Mouse (Mus musculus) G1E (cell line): ENCODE results near the gene Mrnip. TPM values are rescaled to one million over a fixed set of nuclear protein-coding genes. Genes with fewer than 3 reads are reported as not detected.

Source experiments
- ATAC-seq: 2 replicates; pipeline ENCODE4 v1.8.0; 2016; ENCODE audit warnings: mild to moderate bottlenecking; ENCODE audit not compliant: insufficient number of reproducible peaks, poor library complexity, low FRiP score, severe bottlenecking; ENCODE audit errors: extremely low read depth
- DNase-seq: peaks from one replicate; pipeline ENCODE4 v3.0.0; 2012; ENCODE audit warnings: low spot score
- H3K27me3 ChIP-seq: 2 replicates; pipeline ENCODE4 v1.6.1; 2012; ENCODE audit warnings: mild to moderate bottlenecking, low read length, inconsistent platforms; ENCODE audit not compliant: insufficient read depth
- H3K36me3 ChIP-seq: replicated peaks from 2 replicates; pipeline ENCODE3; 2012; ENCODE audit warnings: mild to moderate bottlenecking, inconsistent platforms
- H3K4me1 ChIP-seq: 2 replicates; pipeline ENCODE4 v1.6.1; 2012; ENCODE audit warnings: low read depth, low read length, inconsistent platforms, mixed read lengths; ENCODE audit not compliant: insufficient read depth
- H3K4me3 ChIP-seq: 2 replicates; pipeline ENCODE4 v1.5.1; 2012; ENCODE audit warnings: low read depth, mild to moderate bottlenecking, inconsistent platforms, low read length, moderate library complexity, mixed read lengths
- H3K9me3 ChIP-seq: replicated peaks from 2 replicates; pipeline ENCODE4 v1.6.1; 2012; ENCODE audit warnings: inconsistent platforms
- CTCF ChIP-seq: IDR thresholded peaks from 2 replicates; pipeline ENCODE4 v1.5.1; 2012; ENCODE audit warnings: low read depth, low read length, inconsistent platforms, mixed read lengths
- GATA1 ChIP-seq: IDR thresholded peaks from 2 replicates; pipeline ENCODE4 v1.6.1; 2012; ENCODE audit warnings: borderline replicate concordance, low read length, inconsistent platforms, mixed read lengths
- GATA2 ChIP-seq: IDR thresholded peaks from 2 replicates; pipeline ENCODE4 v1.6.1; 2012; ENCODE audit warnings: low read depth, low read length, inconsistent platforms, borderline replicate concordance
- POLR2AphosphoS5 ChIP-seq: IDR thresholded peaks from 2 replicates; pipeline ENCODE4 v1.6.1; 2012; ENCODE audit warnings: low read depth, low read length, inconsistent platforms; ENCODE audit not compliant: insufficient replicate concordance
- TAL1 ChIP-seq: conservative IDR thresholded peaks from 2 replicates; pipeline ENCODE4 v1.6.1; 2012; ENCODE audit warnings: low read depth, low read length, inconsistent platforms, mixed read lengths
- polyA plus RNA-seq: library from polyadenylated mRNA; stranded (reverse); fragments of >175 nt; gene quantifications from 2 replicates; pipeline ENCODE4 v1.2.3, GENCODE M21; 2012
- total RNA-seq, 2 experiments: library from RNA; stranded (forward) in 1 of 2; stranded (reverse) in 1 of 2; fragments of 200-1000 nt in 1 of 2; fragments of >200 nt in 1 of 2; fragmentation: Nextera tagmentation in 1 of 2; gene quantifications; 2 replicates each; pipeline ENCODE4 v1.2.3; 2014 to 2017

Mrnip gene
- total and polyA plus RNA-seq, 3 experiments, result 10.6 to 44.8 (median 17.6) TPM

- peaks cover 96% of the 10 kb centered on the region for H3K36me3 ChIP-seq
- DNase-seq, result no peak
- 0 out of 2 replicates have a peak, but pooled peaks cover 3% of the 10 kb centered on the region for H3K4me1 ChIP-seq
- no peak overlapping the region for H3K4me3 ChIP-seq
- no peak for ATAC-seq
- no peaks in the 10 kb centered on the region for H3K27me3 ChIP-seq
- TF ChIP-seq POLR2AphosphoS5 (no peak), CTCF (no peak), GATA1 (no peak), TAL1 (no peak), GATA2 (no peak)
- no peaks in the 10 kb centered on the region for H3K9me3 ChIP-seq
Measured at GRCm38 (mm10) chr11:50149200-50149599, 25.0 kb upstream of the Mrnip start.

GRCm38 (mm10) chr11:50149603-50150150 is 24.6 kb upstream of the Mrnip start:
- Histone ChIP-seq H3K9me3 (no peaks in the 10 kb centered on the region), H3K36me3 (peaks cover 99% of the 10 kb centered on the region), H3K27me3 (no peaks in the 10 kb centered on the region), H3K4me1 (0 out of 2 replicates have a peak, but pooled peaks cover 3% of the 10 kb centered on the region), H3K4me3 (no peak overlapping the region)
- TF ChIP-seq GATA1 (no peak), CTCF (no peak), TAL1 (no peak), GATA2 (no peak), POLR2AphosphoS5 (no peak)
- ATAC-seq, result no peak
- DNase-seq, result no peak

GRCm38 (mm10) chr11:50151374-50151773 is 22.9 kb upstream of the Mrnip start:
- Histone ChIP-seq H3K4me3 (no peak overlapping the region), H3K4me1 (no peaks in the 10 kb centered on the region), H3K9me3 (no peaks in the 10 kb centered on the region), H3K36me3 (peaks cover 96% of the 10 kb centered on the region), H3K27me3 (no peaks in the 10 kb centered on the region)
- TF ChIP-seq CTCF, result no peak
- TF ChIP-seq GATA1, result no peak
- TF ChIP-seq TAL1, result no peak
- TF ChIP-seq POLR2AphosphoS5, result no peak
- no peak for TF ChIP-seq GATA2
- ATAC-seq, result no peak
- no peak for DNase-seq

GRCm38 (mm10) chr11:50154166-50154565 is 20.1 kb upstream of the Mrnip start:
- H3K4me3 ChIP-seq, result no peak overlapping the region
- DNase-seq, result no peak
- no peaks in the 10 kb centered on the region for H3K4me1 ChIP-seq
- ATAC-seq, result no peak
- H3K36me3 ChIP-seq, result peaks cover 97% of the 10 kb centered on the region
- H3K9me3 ChIP-seq, result no peaks in the 10 kb centered on the region
- TF ChIP-seq GATA2 (no peak), POLR2AphosphoS5 (no peak), CTCF (no peak), TAL1 (no peak), GATA1 (no peak)
- no peaks in the 10 kb centered on the region for H3K27me3 ChIP-seq

- ATAC-seq (no peak), DNase-seq (no peak)
- Histone ChIP-seq H3K27me3 (no peaks in the 10 kb centered on the region), H3K36me3 (peaks cover 97% of the 10 kb centered on the region), H3K9me3 (no peaks in the 10 kb centered on the region), H3K4me3 (no peak overlapping the region), H3K4me1 (no peaks in the 10 kb centered on the region)
- no peak for TF ChIP-seq TAL1
- no peak for TF ChIP-seq GATA2
- TF ChIP-seq CTCF, result no peak
- TF ChIP-seq GATA1, result no peak
- no peak for TF ChIP-seq POLR2AphosphoS5
Measured at GRCm38 (mm10) chr11:50154777-50155520, 19.3 kb upstream of the Mrnip start.

GRCm38 (mm10) chr11:50155785-50156184 is 18.5 kb upstream of the Mrnip start:
- H3K36me3 ChIP-seq, result peaks cover 97% of the 10 kb centered on the region
- no peaks in the 10 kb centered on the region for H3K4me1 ChIP-seq
- no peak for TF ChIP-seq CTCF
- no peak for TF ChIP-seq GATA1
- no peak for TF ChIP-seq TAL1
- TF ChIP-seq GATA2, result no peak
- no peak for TF ChIP-seq POLR2AphosphoS5
- no peaks in the 10 kb centered on the region for H3K9me3 ChIP-seq
- H3K27me3 ChIP-seq, result no peaks in the 10 kb centered on the region
- DNase-seq (no peak), ATAC-seq (no peak)
- H3K4me3 ChIP-seq, result no peak overlapping the region

- DNase-seq, result no peak
- peaks cover 97% of the 10 kb centered on the region for H3K36me3 ChIP-seq
- ATAC-seq, result no peak
Measured at GRCm38 (mm10) chr11:50156725-50157258, 17.5 kb upstream of the Mrnip start.

More at GRCm38 (mm10) chr11:50156725-50157258, 17.5 kb upstream of the Mrnip start:
- no peaks in the 10 kb centered on the region for H3K9me3 ChIP-seq
- no peak overlapping the region for H3K4me3 ChIP-seq
- no peak for TF ChIP-seq CTCF
- no peaks in the 10 kb centered on the region for H3K27me3 ChIP-seq
- peaks cover 5% of the 10 kb centered on the region for H3K4me1 ChIP-seq
